Mouse (Mus musculus): ENCODE results near the gene Prkcb.
A peak's percentile ranks its signal among the peaks of the same experiment; 100 is the strongest.

The Prkcb gene

DNA sequence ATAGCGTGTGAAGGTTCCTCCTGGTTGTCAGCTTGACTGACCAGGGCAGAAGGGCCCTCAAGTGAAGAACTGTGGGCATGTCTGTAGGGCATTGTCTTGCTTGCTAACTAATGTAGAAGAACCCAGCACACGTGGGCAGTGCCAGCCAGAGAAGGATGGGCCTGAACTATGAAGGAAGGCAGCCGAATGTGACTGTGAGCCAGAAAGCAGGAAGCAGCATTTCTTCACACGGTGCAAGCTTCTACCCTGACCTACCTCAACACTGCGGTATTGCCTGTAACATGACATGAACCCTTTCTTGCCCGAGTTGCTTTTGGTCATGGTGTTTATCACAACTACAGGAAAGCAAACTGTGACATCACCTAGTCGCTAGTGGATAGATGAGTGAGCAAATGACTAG is 113.5 kb downstream of the Prkcb start:
- DNase-seq (ENCODE audit: low spot score in 2 of 2), result no peak

- DNase-seq (ENCODE audit: low spot score in 2 of 2), result no peak
Measured at GRCm38 (mm10) chr7:122403343-122403742, 114.8 kb downstream of the Prkcb start.

GRCm38 (mm10) chr7:122404571-122405393 is 116.2 kb downstream of the Prkcb start:
- peak; percentile 69 to 75 for DNase-seq (ENCODE audit: low spot score in 2 of 2)

- no peak for DNase-seq (ENCODE audit: low spot score in 2 of 2)
Measured at GRCm38 (mm10) chr7:122406625-122407024, 118.1 kb downstream of the Prkcb start.

- DNase-seq (ENCODE audit: low spot score in 2 of 2), result no peak
Measured at GRCm38 (mm10) chr7:122409945-122410344, 121.4 kb downstream of the Prkcb start.

GRCm38 (mm10) chr7:122410873-122411272 is 122.3 kb downstream of the Prkcb start:
- DNase-seq (ENCODE audit: low spot score in 2 of 2), result no peak

DNA sequence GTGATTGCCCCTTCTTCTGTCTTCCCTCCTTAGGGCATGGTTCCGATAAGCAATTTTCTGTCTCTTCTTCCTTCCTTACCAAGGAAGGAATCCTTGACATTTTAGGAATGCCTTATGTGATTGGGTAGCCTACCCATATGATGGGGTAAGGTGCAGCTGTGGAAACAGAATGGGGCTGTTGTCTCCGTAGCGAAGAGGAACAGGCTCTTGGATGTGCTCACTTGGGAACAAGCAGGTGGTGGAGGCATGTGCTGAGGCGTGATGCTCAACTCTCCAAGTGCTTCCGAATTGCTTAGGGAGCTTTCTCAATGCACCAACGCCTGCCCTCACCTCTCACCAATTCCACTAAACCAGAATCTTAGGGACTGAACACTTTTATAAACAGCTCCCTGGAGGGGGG is 124.7 kb downstream of the Prkcb start:
- no peak for DNase-seq (ENCODE audit: low spot score in 2 of 2)

DNA sequence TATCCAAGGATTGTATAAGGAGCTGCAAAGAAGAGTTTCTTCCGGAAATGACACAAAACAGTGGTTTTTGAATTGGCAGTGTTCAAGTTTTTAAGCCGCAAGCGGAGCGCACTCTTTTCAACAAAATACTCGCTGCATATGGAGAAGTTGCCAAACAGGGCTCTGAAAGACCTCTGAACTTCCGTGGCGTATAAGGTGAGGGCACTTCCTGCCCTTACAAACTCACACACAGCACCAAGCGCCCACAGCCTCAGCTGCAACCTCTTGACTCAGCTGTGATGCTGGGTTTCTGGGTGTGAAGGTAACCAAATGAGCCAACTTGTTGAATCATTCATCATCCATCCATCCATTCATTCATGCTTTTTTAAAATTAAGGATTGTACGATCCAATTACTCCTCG is 125.6 kb downstream of the Prkcb start:
- DNase-seq (ENCODE audit: low spot score in 2 of 2), result no peak

- no peak for DNase-seq (ENCODE audit: low spot score in 2 of 2)
Measured at GRCm38 (mm10) chr7:122414608-122415007, 126.1 kb downstream of the Prkcb start.

GRCm38 (mm10) chr7:122415387-122415786 is 126.8 kb downstream of the Prkcb start:
- no peak for DNase-seq (ENCODE audit: low spot score in 2 of 2)

DNA sequence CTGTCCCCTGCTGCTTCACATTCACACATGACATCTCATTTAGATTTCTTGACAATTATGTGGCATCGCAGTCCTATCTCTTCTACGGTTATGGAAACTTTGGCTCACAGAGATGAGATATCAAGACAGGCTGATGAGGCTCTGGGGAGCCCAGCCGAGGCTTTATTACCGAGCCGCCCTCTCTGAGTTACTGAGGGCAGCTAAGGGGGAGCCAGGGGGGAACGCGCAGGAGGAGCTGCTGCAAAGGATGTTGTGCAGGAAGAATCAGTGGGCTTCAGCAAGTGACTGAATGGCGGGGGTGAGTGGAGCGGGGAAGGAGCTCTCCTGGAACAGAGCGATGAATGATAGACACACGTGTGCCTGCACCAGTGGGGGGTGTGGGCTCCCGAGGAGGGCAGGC is 127.4 kb downstream of the Prkcb start:
- DNase-seq (ENCODE audit: low spot score in 2 of 2), result no peak

GRCm38 (mm10) chr7:122418551-122418950 is 130.0 kb downstream of the Prkcb start:
- no peak for DNase-seq (ENCODE audit: low spot score in 2 of 2)

GRCm38 (mm10) chr7:122423816-122424215 is 135.3 kb downstream of the Prkcb start:
- no peak for DNase-seq (ENCODE audit: low spot score in 2 of 2)

DNA sequence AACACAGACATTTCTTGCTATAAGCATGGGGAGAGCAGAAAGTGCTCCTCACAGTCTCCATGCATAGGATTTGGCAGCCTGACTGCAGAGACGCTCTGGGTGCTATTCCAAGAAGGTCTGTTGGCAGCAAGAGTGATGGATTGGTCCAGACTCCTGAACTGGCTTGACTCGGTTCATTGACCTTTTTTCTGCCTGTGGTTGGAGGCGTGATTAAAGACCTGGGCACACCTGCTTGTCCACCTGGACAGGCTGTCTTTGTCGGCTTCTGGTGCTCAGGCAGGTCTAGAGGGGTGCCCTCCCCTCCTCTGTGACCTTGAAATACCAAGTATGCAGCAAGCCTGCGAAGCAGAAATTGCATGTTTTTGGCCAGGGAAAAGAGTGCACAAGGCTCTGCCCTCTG is 140.6 kb downstream of the Prkcb start:
- no peak for DNase-seq (ENCODE audit: low spot score in 2 of 2)

- no peak for DNase-seq (ENCODE audit: low spot score in 2 of 2)
Measured at GRCm38 (mm10) chr7:122432401-122432800, 143.8 kb downstream of the Prkcb start.

DNA sequence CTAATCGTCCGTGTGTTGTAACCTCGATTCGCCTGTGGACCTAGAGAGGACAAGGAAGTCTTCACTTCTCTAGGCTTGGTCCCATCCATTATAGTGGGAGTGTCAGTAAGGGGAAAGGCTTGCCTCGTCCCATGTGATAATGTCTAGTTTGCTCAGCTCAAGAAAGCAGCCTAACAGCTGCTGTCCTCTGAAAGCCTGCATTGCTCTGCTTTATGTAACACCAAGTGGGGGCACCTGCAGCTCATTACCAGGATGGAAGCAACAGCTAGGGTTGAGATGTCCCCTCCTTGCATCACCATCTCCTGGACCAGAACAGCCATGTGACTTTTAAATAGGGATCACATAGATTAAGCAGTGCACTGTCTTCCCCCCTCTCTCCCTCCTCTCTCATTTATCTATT is 144.8 kb downstream of the Prkcb start:
- DNase-seq (ENCODE audit: low spot score in 2 of 2), result no peak

DNA sequence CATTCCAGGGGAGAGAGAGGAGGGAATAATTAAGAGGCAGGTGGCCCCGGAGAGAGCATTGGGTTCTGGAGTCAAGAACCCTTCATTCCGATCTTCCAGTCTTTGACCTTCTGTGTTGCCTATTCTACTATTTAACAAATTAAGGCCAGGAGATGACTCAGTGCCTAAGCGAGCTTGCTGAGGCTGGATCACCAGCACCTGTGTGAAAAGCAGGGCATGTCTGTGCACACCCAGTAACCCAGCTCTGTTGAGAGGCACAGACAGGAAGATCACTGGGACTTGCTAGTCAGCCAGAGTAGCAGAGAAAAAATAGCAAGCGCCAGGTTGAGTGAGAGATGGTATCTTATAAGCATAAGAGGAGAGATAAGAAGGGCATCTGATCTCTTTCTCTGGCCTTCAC is 146.4 kb downstream of the Prkcb start:
- no peak for DNase-seq (ENCODE audit: low spot score in 2 of 2)

GRCm38 (mm10) chr7:122435561-122435960 is 147.0 kb downstream of the Prkcb start:
- DNase-seq (ENCODE audit: low spot score in 2 of 2), result no peak

DNA sequence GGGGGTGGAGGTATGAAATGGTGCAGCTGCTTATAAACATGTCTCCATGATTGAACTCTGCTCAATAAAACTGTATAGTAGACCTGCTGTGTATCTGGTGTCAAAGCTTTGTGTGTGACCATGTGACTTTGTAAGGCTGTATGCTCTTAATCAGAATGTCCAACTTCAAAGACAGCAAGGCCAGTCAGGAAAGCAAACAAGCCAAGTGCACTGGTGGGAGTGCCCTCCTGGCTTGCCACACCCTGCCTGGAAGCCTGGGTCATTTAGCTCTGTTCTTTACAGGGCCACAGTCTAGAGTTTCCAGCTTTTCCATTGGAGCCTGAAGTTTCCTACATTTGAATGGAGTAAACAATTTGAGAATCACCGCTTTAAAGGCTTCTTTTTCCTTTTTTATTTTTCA is 148.8 kb downstream of the Prkcb start:
- no peak for DNase-seq (ENCODE audit: low spot score in 2 of 2)

DNA sequence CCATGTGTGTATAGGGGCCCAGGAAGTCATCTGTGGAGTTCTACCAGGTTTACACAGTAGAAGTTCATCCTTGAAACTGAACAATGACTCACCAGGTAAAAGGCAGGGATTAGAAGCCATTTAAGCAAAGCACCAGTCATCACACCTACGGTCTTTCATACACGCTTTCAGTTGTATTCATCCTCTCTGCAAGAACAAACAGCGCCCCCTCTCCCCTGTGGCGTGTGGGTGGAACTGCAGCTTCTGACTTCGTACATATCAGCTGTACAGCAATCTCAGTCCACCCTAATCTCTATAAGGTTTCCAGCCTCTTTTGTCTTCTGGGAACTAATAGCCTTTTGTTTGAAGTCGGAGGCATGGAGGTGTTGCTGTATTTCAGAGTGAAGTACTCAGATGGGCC is 156.5 kb downstream of the Prkcb start:
- DNase-seq (ENCODE audit: low spot score in 2 of 2), result no peak

- no peak for DNase-seq (ENCODE audit: low spot score in 2 of 2)
Measured at GRCm38 (mm10) chr7:122452671-122453070, 164.1 kb downstream of the Prkcb start.

- peak; percentile 63 to 87 for DNase-seq (ENCODE audit: low spot score in 2 of 2)
Measured at GRCm38 (mm10) chr7:122459203-122459965, 170.8 kb downstream of the Prkcb start.

DNA sequence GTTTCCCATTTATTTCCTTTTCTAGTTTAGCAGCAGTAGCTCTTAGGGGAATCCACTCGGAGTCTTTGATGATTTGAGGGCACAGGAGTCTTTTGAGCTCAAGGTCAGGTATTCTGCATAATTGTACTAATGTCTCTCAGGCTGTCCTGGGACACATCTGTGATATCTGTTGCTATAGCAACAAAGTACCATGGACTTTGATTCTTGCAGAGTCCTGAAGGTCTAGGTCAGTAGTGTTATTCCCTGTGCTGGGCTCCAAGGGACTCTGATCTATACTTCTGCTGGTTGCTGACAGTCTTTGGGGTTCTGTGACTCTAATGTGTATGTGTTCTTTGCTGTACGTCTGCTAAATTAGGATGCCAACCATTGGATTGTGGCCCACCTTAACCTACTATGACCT is 171.5 kb downstream of the Prkcb start:
- DNase-seq (ENCODE audit: low spot score in 2 of 2), result no peak

Data from urinary bladder, postnatal 4 days (tissue).